Mouse (Mus musculus) brain, embryonic 14.5 days (tissue): Measurements from ENCODE around the gene Abcb5. TPM values are rescaled to one million over a fixed set of nuclear protein-coding genes. Genes with fewer than 3 reads are reported as not detected.
A peak's percentile ranks its signal among the peaks of the same experiment; 100 is the strongest.

Experiments used
- DNase-seq: peaks from one replicate; pipeline ENCODE4 v3.0.0-alpha.2; 2011; ENCODE audit warnings: low read depth
- CTCF ChIP-seq: fragments of 200-500 bp; IDR thresholded peaks from 2 replicates; pipeline ENCODE4 v1.5.1; 2012; ENCODE audit warnings: inconsistent platforms, mild to moderate bottlenecking, moderate library complexity, borderline replicate concordance; ENCODE audit not compliant: insufficient read depth, insufficient read length; ENCODE audit errors: extremely low read depth
- POLR2A ChIP-seq: fragments of 200-500 bp; IDR thresholded peaks from 2 replicates; pipeline ENCODE4 v1.6.1; 2012; ENCODE audit warnings: mild to moderate bottlenecking, inconsistent platforms, borderline replicate concordance; ENCODE audit not compliant: poor library complexity, insufficient read depth, insufficient read length, severe bottlenecking; ENCODE audit errors: extremely low read depth
- polyA plus RNA-seq: library from polyadenylated mRNA; depleted of rRNA; stranded (reverse); fragments of >200 nt; gene quantifications from 2 replicates; pipeline ENCODE4 v1.2.3, GENCODE M21; 2012

Abcb5 gene
- polyA plus RNA-seq, 1 experiment, result not detected

DNA sequence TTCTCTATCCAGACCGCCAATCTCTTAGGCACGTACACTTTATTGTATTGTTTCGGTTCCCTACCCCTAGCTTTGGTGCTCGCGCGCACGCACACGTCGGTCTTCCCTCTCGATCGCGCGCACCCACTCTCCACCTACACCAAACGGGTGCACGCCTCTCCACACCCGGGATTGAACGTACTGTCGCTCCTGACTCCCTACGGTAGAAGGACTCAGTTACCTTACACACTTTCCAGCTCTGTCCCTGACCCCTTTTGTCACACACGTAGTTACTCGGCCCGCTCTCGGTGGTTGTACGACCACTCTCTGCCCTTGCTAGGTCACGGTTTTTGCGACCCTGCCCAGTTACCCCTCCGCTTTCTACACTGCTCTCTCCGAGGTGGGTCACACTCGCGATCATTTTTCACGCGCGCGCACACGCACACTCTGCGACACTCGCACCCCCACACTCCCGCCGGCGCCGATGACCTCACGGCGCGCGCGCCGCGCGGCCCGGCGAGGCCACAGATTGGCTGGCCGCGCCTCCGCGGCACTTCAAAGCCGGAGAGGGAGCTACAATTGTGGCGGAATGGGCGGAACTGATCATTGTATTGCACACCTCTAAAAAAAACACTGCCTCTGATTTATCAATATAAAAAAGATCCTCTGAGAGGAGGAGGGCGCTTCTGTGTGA, 119.4 kb downstream of the Abcb5 start:
- peak; percentile 82 for DNase-seq
- no peak for TF ChIP-seq CTCF
- TF ChIP-seq POLR2A, result 0 out of 2 replicates have a peak, but pooled peaks have one; percentile 11

DNA sequence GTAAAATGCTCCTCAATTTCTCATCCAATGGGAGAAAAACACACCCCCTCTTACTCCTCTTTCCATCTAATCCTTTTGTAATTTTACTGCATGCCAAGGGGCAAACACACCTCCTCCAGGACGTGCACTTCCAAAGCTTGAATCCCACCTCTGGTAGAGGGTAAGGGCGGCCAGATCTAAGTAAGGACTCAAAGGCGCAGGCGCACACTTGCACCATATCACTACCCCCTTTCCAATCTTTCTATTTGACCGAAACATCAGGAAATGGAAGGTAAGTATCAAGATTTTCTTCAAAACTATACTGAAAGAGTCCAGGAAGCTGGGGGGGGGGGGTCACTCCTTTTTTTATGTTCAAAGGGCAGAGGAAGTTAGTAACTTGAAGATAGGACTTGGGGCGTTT, 120.0 kb downstream of the Abcb5 start, which contains the start of gene Sp8:
Sp8 (plus strand) TSS at position 109 of the 400 bp plus-strand sequence.
- DNase-seq, result peak; percentile 56
- TF ChIP-seq CTCF, result no peak
- TF ChIP-seq POLR2A, result no peak

DNA sequence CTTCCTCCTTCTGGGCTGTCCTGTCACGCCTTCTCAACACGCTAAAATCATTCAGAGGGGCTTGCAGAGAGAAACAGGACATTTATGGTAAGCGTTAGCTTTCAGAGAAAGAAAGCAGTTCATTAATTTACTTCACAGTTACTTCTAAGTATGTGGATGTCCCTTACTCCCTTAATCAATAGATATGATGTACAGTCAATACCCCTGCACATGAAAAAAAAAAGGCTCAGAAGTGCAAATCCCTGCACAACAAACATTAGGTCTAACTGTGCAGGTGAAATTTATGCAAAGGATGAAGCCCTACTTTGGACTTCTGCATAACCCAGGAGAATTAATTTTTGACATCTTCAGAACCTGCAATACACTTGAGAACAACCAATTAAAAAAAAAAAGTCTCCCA, 120.9 kb downstream of the Abcb5 start:
- no peak for TF ChIP-seq POLR2A
- no peak for TF ChIP-seq CTCF

DNA sequence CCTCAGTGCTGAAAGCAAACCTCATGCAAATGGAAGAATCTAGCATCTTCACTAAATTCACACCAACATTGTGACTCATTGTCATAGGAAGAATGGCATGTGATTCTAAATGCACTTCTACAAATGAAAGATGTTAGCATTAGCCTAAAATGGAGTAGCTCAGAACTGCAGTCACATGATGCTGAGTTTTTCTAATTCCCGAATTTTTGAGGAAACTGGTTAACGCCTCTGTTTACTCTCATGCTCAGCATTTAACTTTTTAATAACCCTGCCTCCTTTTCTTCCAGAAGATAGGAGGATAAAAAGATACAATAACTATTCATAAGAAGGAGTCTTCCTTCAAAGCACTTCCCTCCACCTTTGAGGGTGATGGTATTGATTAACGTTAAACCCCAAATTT, 121.4 kb downstream of the Abcb5 start:
- TF ChIP-seq CTCF, result no peak
- no peak for TF ChIP-seq POLR2A
- peak; percentile 33 for DNase-seq

More for the DNA sequence above, 120.9 kb downstream of the Abcb5 start:
- DNase-seq, result no peak

DNA sequence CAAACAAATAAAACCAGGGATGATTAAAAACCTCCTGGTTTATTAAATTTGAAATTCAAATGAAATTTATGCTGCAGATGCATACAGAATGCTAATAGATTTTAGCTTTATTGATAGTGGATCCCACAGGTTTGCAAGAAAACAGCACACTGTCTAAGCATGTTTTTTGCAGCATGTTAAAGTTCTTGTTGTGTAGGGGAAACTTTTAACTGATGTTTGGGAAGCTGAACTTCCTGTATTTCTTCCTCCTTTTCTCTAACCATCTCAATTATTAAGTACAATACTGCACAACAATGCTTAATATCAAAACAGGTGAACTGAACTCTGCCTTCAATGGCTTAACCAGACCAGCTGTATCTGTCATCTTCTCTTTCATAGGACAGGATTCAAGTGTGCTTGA, 122.1 kb downstream of the Abcb5 start:
- DNase-seq, result peak; percentile 37
- no peak for TF ChIP-seq POLR2A
- no peak for TF ChIP-seq CTCF

DNA sequence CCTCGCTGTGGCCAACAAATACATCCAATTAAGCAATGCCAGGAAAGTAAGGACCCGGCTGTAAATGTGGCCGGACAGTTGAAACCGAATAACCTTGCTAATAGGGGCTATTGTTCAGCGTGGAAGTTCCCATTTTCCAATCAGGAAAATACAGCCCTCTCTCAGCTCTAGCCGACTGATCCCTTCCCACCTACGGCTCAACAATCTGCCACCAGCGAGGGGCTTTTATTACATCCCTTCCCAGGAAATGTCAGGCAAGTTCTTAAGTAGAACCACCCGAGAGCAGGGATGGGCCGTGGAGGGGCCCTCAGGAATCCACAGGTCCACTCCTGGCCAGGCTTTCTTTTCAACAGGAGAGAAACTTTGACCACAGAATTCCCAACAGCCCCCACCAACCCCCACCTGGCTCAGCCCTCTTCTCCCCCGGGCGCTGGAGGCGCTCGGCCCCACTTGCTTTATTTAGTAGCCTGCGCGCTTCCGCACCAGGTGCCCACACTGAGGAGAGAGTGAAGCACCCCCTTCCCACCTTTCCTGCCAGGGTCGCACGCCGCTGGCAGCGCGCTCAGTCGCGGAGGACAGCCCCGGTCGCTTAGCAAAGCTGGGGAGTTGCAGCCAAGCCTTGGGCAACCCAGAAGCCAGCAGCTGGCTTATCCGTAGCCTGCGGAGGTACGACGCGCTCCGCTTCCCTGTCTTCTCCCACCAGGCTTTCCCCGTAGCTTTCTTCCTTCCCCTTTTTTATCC, 123.4 kb downstream of the Abcb5 start:
- TF ChIP-seq POLR2A (no peak), CTCF (no peak)
- DNase-seq, result peak; percentile 77

DNA sequence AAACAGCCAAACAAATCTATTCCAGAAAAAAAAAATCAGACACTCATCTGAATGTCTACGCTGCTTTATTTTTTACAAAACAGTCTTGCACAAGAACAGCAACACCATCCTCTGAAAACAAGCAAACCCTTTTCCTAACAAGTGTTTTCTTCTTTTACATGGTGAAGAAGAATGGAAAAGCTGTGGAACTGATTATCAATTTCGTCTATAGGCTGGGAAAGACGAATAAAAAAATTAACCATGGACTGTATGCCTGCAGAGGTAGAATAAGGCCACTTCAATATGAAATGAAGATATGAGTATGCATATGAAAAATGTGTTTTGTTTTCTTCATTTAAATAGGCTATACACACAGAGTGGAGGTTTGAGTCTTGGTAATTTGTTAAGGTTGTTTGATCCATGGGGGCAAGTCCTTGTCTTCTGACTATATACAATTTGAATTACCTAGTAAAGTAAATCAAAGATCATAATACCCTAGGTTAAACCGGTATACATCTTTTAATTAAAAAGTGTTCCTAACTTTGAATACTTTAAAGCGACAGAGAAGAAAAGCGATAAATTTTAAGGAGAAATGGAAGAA, 124.2 kb downstream of the Abcb5 start:
- TF ChIP-seq POLR2A (no peak), CTCF (no peak)
- peak; percentile 59 for DNase-seq

DNA sequence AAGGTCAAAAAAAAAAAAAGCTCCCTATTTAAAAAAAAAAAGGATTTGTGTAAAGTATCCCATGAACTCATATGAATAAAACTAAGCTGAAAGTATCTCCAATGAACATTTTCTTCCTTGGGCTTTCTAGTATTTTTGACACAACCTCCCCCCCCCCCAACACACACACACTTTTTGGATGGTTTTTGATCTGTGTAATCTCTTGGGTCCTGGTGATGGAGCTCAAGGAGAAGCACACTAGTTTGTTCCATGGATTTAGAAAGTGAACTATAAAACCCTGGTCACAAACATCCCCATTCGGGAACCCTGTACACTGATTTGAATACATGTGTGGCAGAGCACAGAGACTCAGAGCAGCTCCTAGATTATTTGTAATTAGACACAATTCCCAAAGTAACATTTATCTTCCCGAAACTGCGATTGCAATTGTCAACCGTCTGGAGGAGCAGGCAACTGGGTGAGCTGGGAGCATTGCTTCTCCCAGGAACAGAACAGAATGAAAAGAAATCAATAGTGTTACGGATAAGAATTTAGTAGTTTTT, 124.8 kb downstream of the Abcb5 start:
- no peak for TF ChIP-seq POLR2A
- no peak for TF ChIP-seq CTCF
- DNase-seq, result no peak

DNA sequence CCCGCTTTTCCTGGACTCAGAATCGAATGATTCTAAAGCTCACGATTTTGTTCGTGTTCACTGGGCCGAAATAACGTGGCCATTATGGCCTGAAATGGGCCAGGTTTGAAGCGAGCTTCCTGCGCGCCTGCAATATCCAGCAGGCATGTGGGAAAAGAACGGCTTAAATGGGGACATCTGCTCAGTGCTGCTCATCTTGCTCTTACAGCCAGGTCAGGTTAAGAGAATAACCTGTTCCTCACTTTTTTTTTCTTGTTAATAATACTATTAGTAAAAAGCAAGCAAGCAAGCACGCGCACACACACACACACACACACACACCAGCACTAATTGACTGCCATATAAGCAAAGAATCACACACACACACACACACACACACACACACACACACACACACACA, 125.4 kb downstream of the Abcb5 start:
- DNase-seq, result peak; percentile 93

DNA sequence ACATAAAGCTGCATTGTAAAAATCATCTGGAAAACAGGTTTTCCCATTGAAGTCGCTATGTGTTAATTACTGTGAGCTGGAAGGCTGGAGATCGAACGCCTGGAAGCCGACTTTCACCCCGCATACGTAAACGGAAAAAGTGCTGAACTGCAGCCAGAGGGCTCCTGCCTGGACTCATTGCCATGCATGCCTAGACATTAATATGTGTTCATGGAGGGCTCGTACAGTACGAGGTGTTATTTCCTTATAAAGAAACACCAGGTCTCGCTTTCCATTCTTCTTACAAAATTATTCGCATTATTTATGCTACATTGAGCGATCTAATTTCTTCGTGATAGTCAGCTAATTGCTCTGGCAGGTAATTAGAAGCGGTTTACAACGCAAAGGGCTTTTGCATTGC, 125.9 kb downstream of the Abcb5 start:
- TF ChIP-seq CTCF, result no peak
- TF ChIP-seq POLR2A, result no peak
- peak; percentile 94 for DNase-seq

More for the DNA sequence above, 125.4 kb downstream of the Abcb5 start:
- TF ChIP-seq POLR2A, result no peak
- TF ChIP-seq CTCF, result no peak

DNA sequence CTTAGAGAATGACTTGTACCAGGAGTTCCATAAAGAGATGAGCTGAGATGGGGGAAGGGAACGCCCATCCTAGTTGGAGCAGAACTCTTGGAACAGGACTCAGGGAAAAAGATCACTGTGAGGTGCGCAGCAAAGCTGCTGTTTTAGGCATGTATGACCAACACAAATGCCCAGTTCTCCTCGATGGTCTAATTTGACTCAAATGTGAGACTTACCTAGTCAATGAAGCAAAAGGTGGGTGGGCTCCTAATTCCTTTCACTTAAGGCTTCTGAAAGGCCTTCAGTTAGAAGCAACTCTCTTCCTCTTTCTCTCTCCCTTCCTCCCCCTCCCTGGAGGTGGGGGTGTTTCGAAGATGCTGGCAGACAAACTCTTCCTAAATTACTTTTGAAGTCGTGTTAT, 126.8 kb downstream of the Abcb5 start:
- DNase-seq, result peak; percentile 18
- TF ChIP-seq POLR2A (no peak), CTCF (no peak)

DNA sequence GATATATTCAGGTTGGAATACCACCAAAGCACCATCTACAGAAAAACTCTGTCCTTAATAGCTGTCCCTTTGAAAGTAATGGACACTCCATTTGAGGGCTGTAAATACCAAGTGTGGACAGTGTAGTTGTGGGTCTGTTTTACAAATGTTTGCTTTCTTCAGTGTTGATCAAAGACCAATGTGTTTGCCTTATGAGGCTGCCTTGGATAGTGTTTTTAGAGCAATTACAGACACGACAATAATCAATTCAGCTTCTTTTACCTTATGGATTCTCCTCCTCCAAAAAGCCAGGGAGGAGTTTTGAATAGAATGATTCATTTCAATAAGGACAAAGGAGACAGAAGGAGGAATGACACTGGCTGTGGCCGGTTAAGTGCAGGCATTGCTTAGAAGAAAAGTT, 128.0 kb downstream of the Abcb5 start:
- TF ChIP-seq POLR2A, result no peak
- no peak for TF ChIP-seq CTCF
- DNase-seq, result peak; percentile 11

DNA sequence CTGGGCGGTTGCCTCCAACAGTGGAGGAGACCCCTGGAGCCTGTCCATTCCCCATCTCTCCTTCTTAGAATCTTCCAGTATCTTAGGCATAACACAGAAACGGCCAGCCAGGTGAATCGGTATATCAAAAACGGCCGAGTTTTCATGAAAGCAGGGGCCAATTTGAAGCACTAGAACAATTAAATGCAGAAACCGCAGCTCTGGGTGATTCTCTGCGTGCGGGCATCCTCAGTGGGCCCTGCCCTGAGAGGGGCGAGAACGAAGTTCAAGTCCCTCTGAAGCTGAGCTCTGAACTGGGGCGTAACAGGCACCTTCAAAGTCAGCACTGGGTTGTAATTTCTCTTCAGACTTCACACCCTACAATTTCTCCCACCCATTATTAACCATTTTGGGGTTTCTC, 128.9 kb downstream of the Abcb5 start:
- TF ChIP-seq POLR2A, result no peak
- no peak for TF ChIP-seq CTCF
- no peak for DNase-seq

DNA sequence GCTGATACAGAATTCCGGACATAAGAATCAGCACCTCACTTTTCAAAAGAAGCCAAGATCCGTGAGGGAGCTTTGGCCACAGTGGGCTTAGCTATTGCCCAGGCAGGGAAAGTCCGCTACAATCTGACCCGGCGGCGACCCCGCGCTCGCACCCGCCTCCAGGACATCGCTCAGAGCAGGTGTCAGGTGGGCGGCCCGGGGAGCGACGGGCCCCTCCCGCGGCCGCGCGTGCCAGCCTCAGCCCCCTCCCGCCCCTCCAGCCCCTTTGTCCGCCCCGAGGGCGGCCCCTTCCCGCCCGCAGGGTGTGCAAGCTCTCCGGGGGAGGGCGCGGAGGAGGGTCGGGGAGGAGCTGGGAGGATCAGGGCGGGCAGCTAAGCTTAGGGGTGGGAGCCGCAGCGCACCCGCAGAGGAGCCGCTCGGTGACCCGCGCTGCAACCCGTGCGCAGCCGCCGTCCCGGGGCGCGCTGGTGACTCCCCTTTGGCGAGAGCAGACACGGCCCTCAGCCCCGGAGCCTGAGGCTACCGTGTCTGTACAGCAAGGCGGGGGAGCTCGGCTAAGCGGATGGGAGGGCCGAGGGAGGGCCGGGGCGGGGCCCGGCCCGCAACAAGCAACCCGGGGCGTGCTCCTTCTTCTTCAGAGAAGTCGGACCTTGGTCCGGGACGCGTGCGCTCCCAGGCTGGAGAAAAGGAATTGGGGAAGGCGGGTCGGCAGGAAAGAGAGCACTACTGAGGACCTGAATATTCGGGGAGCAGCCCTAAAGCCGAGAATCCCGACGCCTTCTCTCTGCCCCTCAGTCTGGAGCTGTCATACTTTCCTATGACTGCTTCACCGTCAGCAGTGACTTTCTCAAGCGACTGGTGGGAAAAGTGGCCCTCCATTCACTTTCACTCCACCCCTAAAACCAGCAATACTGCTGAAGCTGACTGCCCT, 129.5 kb downstream of the Abcb5 start:
- peak; percentile 71 for DNase-seq
- TF ChIP-seq CTCF, result no peak
- no peak for TF ChIP-seq POLR2A
